Mouse (Mus musculus): ENCODE measurements at regions not wholly inside any gene's neighbourhood (a gene's known extent, or its start where the extent isn't known, plus 50 kb on each side); places are given as distances from the start of the nearest gene placed in this dataset.

- DNase-seq (ENCODE audit: low spot score) (no peak), ATAC-seq (ENCODE audit: low FRiP score) (no peak)
- peak overlapping the region; percentile 33; the same call in 1 of the 2 replicates for H3K27ac ChIP-seq
- H3K4me1 ChIP-seq (replicated peaks; ENCODE audit: control insufficient read depth, insufficient read depth, low read length), result no peaks in the 10 kb centered on the region
- no peak overlapping the region for H3K9ac ChIP-seq
- H3K9me3 ChIP-seq (ENCODE audit: control insufficient read depth, low read length), result no peaks in the 10 kb centered on the region
- H3K36me3 ChIP-seq (replicated peaks; ENCODE audit: control insufficient read depth, insufficient read depth), result no peaks in the 10 kb centered on the region
- no peaks in the 10 kb centered on the region for H3K27me3 ChIP-seq (ENCODE audit: control insufficient read depth, insufficient read depth, low read length)
- no peak overlapping the region for H3K4me3 ChIP-seq (replicated peaks; ENCODE audit: low read length)
- WGBS, result 50% methylated on average over 4 of the region's 4 CpGs
- no peak overlapping the region for H3K4me2 ChIP-seq (replicated peaks)
These were observed 151.3 kb upstream of the Cttnbp2 start for GRCm38 (mm10) chr6:18665992-18666391.

GRCm38 (mm10) chr6:18666543-18666942, 151.9 kb upstream of the Cttnbp2 start:
- H3K4me2 ChIP-seq (replicated peaks), result no peak overlapping the region
- DNase-seq (ENCODE audit: low spot score) (no peak), ATAC-seq (ENCODE audit: low FRiP score) (no peak)
- H3K9ac ChIP-seq, result no peak overlapping the region
- 75% methylated on average over 4 of the region's 4 CpGs for WGBS
- H3K27me3 ChIP-seq (ENCODE audit: control insufficient read depth, insufficient read depth, low read length), result no peaks in the 10 kb centered on the region
- H3K4me3 ChIP-seq (replicated peaks; ENCODE audit: low read length), result no peak overlapping the region
- H3K9me3 ChIP-seq (ENCODE audit: control insufficient read depth, low read length), result no peaks in the 10 kb centered on the region
- no peaks in the 10 kb centered on the region for H3K36me3 ChIP-seq (replicated peaks; ENCODE audit: control insufficient read depth, insufficient read depth)
- H3K27ac ChIP-seq, result no peak overlapping the region
- H3K4me1 ChIP-seq (replicated peaks; ENCODE audit: control insufficient read depth, insufficient read depth, low read length), result no peaks in the 10 kb centered on the region

GRCm38 (mm10) chr6:18670677-18671076, 156.0 kb upstream of the Cttnbp2 start:
- Histone ChIP-seq H3K4me1 (replicated peaks; ENCODE audit: control insufficient read depth, insufficient read depth, low read length) (no peaks in the 10 kb centered on the region), H3K36me3 (replicated peaks; ENCODE audit: control insufficient read depth, insufficient read depth) (no peaks in the 10 kb centered on the region), H3K4me3 (replicated peaks; ENCODE audit: low read length) (no peak overlapping the region), H3K4me2 (replicated peaks) (no peak overlapping the region), H3K27ac (no peak overlapping the region), H3K9ac (no peak overlapping the region), H3K27me3 (ENCODE audit: control insufficient read depth, insufficient read depth, low read length) (no peaks in the 10 kb centered on the region), H3K9me3 (ENCODE audit: control insufficient read depth, low read length) (no peaks in the 10 kb centered on the region)
- no peak for ATAC-seq (ENCODE audit: low FRiP score)
- 87% methylated on average over 1 of the region's 1 CpGs for WGBS
- no peak for DNase-seq (ENCODE audit: low spot score)

GRCm38 (mm10) chr6:18674584-18675250, 160.1 kb upstream of the Cttnbp2 start:
- ATAC-seq (ENCODE audit: low FRiP score) (no peak), DNase-seq (ENCODE audit: low spot score) (no peak)
- no peaks in the 10 kb centered on the region for H3K36me3 ChIP-seq (replicated peaks; ENCODE audit: control insufficient read depth, insufficient read depth)
- H3K4me3 ChIP-seq (replicated peaks; ENCODE audit: low read length), result no peak overlapping the region
- no peaks in the 10 kb centered on the region for H3K27me3 ChIP-seq (ENCODE audit: control insufficient read depth, insufficient read depth, low read length)
- H3K4me1 ChIP-seq (replicated peaks; ENCODE audit: control insufficient read depth, insufficient read depth, low read length), result no peaks in the 10 kb centered on the region
- 51% methylated on average over 5 of the region's 5 CpGs for whole genome bisulfite sequencing
- no peak overlapping the region for H3K4me2 ChIP-seq (replicated peaks)
- H3K9ac ChIP-seq, result no peak overlapping the region
- no peaks in the 10 kb centered on the region for H3K9me3 ChIP-seq (ENCODE audit: control insufficient read depth, low read length)
- no peak overlapping the region for H3K27ac ChIP-seq

- no peaks in the 10 kb centered on the region for H3K4me1 ChIP-seq (replicated peaks; ENCODE audit: control insufficient read depth, insufficient read depth, low read length)
- no peak overlapping the region for H3K9ac ChIP-seq
- no peaks in the 10 kb centered on the region for H3K9me3 ChIP-seq (ENCODE audit: control insufficient read depth, low read length)
- no peak overlapping the region for H3K27ac ChIP-seq
- DNase-seq (ENCODE audit: low spot score), result no peak
- H3K36me3 ChIP-seq (replicated peaks; ENCODE audit: control insufficient read depth, insufficient read depth), result no peaks in the 10 kb centered on the region
- ATAC-seq (ENCODE audit: low FRiP score), result no peak
- no peaks in the 10 kb centered on the region for H3K27me3 ChIP-seq (ENCODE audit: control insufficient read depth, insufficient read depth, low read length)
- 87% methylated on average over 4 of the region's 4 CpGs for WGBS
- H3K4me2 ChIP-seq (replicated peaks), result no peak overlapping the region
- H3K4me3 ChIP-seq (replicated peaks; ENCODE audit: low read length), result no peak overlapping the region
These were observed 162.5 kb upstream of the Cttnbp2 start for GRCm38 (mm10) chr6:18677131-18677530.

- ATAC-seq (ENCODE audit: low FRiP score) (no peak), DNase-seq (ENCODE audit: low spot score) (no peak)
- H3K4me2 ChIP-seq (replicated peaks), result no peak overlapping the region
- no peak overlapping the region for H3K27ac ChIP-seq
- no peaks in the 10 kb centered on the region for H3K9me3 ChIP-seq (ENCODE audit: control insufficient read depth, low read length)
- H3K27me3 ChIP-seq (ENCODE audit: control insufficient read depth, insufficient read depth, low read length), result no peaks in the 10 kb centered on the region
- no peaks in the 10 kb centered on the region for H3K4me1 ChIP-seq (replicated peaks; ENCODE audit: control insufficient read depth, insufficient read depth, low read length)
- no peak overlapping the region for H3K4me3 ChIP-seq (replicated peaks; ENCODE audit: low read length)
- no peak overlapping the region for H3K9ac ChIP-seq
- H3K36me3 ChIP-seq (replicated peaks; ENCODE audit: control insufficient read depth, insufficient read depth), result no peaks in the 10 kb centered on the region
These were observed 166.1 kb upstream of the Cttnbp2 start for GRCm38 (mm10) chr6:18680712-18681111.

GRCm38 (mm10) chr6:18682043-18682442, 166.3 kb upstream of the Lsm8 start:
- Histone ChIP-seq H3K4me1 (replicated peaks; ENCODE audit: control insufficient read depth, insufficient read depth, low read length) (no peaks in the 10 kb centered on the region), H3K27ac (no peak overlapping the region), H3K9ac (no peak overlapping the region), H3K36me3 (replicated peaks; ENCODE audit: control insufficient read depth, insufficient read depth) (no peaks in the 10 kb centered on the region), H3K4me3 (replicated peaks; ENCODE audit: low read length) (no peak overlapping the region), H3K4me2 (replicated peaks) (no peak overlapping the region), H3K27me3 (ENCODE audit: control insufficient read depth, insufficient read depth, low read length) (no peaks in the 10 kb centered on the region), H3K9me3 (ENCODE audit: control insufficient read depth, low read length) (no peaks in the 10 kb centered on the region)
- WGBS, result 60% methylated on average over 6 of the region's 6 CpGs
- DNase-seq (ENCODE audit: low spot score), result peak; percentile 46
- ATAC-seq (ENCODE audit: low FRiP score), result no peak

GRCm38 (mm10) chr6:18688652-18689348, 159.6 kb upstream of the Lsm8 start:
- Histone ChIP-seq H3K4me3 (replicated peaks; ENCODE audit: low read length) (no peak overlapping the region), H3K27ac (no peak overlapping the region), H3K36me3 (replicated peaks; ENCODE audit: control insufficient read depth, insufficient read depth) (no peaks in the 10 kb centered on the region), H3K9ac (no peak overlapping the region), H3K4me1 (replicated peaks; ENCODE audit: control insufficient read depth, insufficient read depth, low read length) (no peaks in the 10 kb centered on the region; the same call in 1 of the 2 replicates), H3K27me3 (ENCODE audit: control insufficient read depth, insufficient read depth, low read length) (no peaks in the 10 kb centered on the region), H3K9me3 (ENCODE audit: control insufficient read depth, low read length) (no peaks in the 10 kb centered on the region), H3K4me2 (replicated peaks) (no peak overlapping the region)
- WGBS, result 46% methylated on average over 11 of the region's 11 CpGs
- DNase-seq (ENCODE audit: low spot score) (no peak), ATAC-seq (ENCODE audit: low FRiP score) (peak; percentile 57; the same call in 1 of the 2 replicates)

- H3K36me3 ChIP-seq (replicated peaks; ENCODE audit: control insufficient read depth, insufficient read depth), result no peaks in the 10 kb centered on the region
- no peak overlapping the region for H3K4me2 ChIP-seq (replicated peaks)
- no peaks in the 10 kb centered on the region; the same call in 1 of the 2 replicates for H3K4me1 ChIP-seq (replicated peaks; ENCODE audit: control insufficient read depth, insufficient read depth, low read length)
- DNase-seq (ENCODE audit: low spot score) (no peak), ATAC-seq (ENCODE audit: low FRiP score) (no peak)
- H3K9me3 ChIP-seq (ENCODE audit: control insufficient read depth, low read length), result no peaks in the 10 kb centered on the region
- WGBS, result 79% methylated on average over 5 of the region's 5 CpGs
- no peak overlapping the region for H3K4me3 ChIP-seq (replicated peaks; ENCODE audit: low read length)
- H3K9ac ChIP-seq, result no peak overlapping the region
- no peak overlapping the region for H3K27ac ChIP-seq
- H3K27me3 ChIP-seq (ENCODE audit: control insufficient read depth, insufficient read depth, low read length), result no peaks in the 10 kb centered on the region
These were observed 150.8 kb upstream of the Lsm8 start for GRCm38 (mm10) chr6:18697536-18697935.
